Mouse (Mus musculus): ENCODE data around the gene Rrp15. TPM values are rescaled to one million over a fixed set of nuclear protein-coding genes. Genes with fewer than 3 reads are reported as not detected.

Gene Rrp15
- polyA plus RNA-seq, 1 experiment from 2014 or later: 33.1 TPM

DNA sequence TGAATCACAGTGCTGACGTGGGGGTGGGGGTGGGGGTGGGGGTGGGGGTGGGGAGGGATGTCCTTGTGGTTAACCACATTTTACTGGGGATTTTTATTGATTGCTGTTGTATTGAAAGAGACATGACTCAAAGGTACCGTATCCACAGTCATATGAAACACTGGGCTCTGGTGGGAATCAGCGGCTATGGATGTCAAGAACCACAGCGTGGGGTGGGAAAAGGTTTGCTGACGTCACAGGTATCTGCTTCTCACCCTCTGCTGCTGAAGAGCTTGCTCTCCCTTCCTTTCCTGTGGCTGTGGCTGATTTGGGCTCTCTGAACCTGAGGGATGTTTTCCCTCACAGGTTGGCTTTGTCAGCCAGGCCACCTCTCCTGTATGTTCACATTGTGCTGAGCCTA lies 73.0 kb downstream of the Rrp15 start:
- no peak for DNase-seq (ENCODE audit: low spot score)
- WGBS: 71% methylated on average over 5 of the region's 5 CpGs

DNA sequence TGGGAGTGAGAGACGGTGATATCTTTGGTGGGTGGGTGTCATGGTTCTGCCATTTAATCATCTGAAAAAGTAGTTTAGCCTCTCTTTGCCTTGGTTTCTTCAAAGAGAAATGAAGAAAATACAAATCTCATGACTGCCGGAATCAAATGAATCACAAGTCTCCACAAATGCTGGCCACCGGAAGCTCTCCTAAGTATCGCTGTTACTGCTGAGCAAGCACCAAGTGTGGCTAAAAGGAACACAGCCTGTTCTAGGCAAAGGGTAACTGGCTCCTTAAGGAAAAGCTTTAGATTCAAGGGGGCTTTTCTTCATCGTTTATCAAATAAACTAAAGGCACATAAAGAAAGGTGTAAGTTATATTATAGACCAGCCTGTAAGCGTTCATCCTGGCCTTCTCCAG lies 73.9 kb downstream of the Rrp15 start:
- Histone ChIP-seq H3K27me3 (ENCODE audit: control insufficient read depth, insufficient read depth, low read length) (no peaks in the 10 kb centered on the region), H3K4me3 (ENCODE audit: low read depth, low read length) (no peak overlapping the region), H3K9me3 (ENCODE audit: control insufficient read depth, low read length) (no peaks in the 10 kb centered on the region), H3K4me1 (replicated peaks; ENCODE audit: control insufficient read depth, insufficient read depth) (peaks cover 3% of the 10 kb centered on the region; the same call in 1 of the 2 replicates), H3K36me3 (ENCODE audit: control insufficient read depth, insufficient read depth, low read length) (no peaks in the 10 kb centered on the region), H3K9ac (ENCODE audit: low read length) (no peak overlapping the region), H3K27ac (replicated peaks) (no peak overlapping the region), H3K4me2 (replicated peaks; ENCODE audit: low read depth) (no peak overlapping the region)
- no peak for TF ChIP-seq EP300 (optimal IDR thresholded peaks at IDR 0.05)
- no peak for TF ChIP-seq CTCF (IDR thresholded peaks at IDR 0.05; ENCODE audit: low read depth)
- ATAC-seq (ENCODE audit: low FRiP score, low TSS enrichment) (no peak), DNase-seq (ENCODE audit: low spot score) (no peak)
- 79% methylated on average over 6 of the region's 6 CpGs for WGBS

More for the DNA sequence above, 73.0 kb downstream of the Rrp15 start:
- H3K4me2 ChIP-seq (replicated peaks; ENCODE audit: low read depth): no peak overlapping the region
- TF ChIP-seq CTCF (IDR thresholded peaks at IDR 0.05; ENCODE audit: low read depth) (no peak), EP300 (optimal IDR thresholded peaks at IDR 0.05) (no peak)
- no peaks in the 10 kb centered on the region for H3K36me3 ChIP-seq (ENCODE audit: control insufficient read depth, insufficient read depth, low read length)
- no peak overlapping the region for H3K4me3 ChIP-seq (ENCODE audit: low read depth, low read length)
- H3K4me1 ChIP-seq (replicated peaks; ENCODE audit: control insufficient read depth, insufficient read depth): peaks cover 3% of the 10 kb centered on the region; the same call in 1 of the 2 replicates
- no peak overlapping the region for H3K9ac ChIP-seq (ENCODE audit: low read length)
- no peaks in the 10 kb centered on the region for H3K27me3 ChIP-seq (ENCODE audit: control insufficient read depth, insufficient read depth, low read length)
- no peaks in the 10 kb centered on the region for H3K9me3 ChIP-seq (ENCODE audit: control insufficient read depth, low read length)
- no peak overlapping the region for H3K27ac ChIP-seq (replicated peaks)
- ATAC-seq (ENCODE audit: low FRiP score, low TSS enrichment): no peak

DNA sequence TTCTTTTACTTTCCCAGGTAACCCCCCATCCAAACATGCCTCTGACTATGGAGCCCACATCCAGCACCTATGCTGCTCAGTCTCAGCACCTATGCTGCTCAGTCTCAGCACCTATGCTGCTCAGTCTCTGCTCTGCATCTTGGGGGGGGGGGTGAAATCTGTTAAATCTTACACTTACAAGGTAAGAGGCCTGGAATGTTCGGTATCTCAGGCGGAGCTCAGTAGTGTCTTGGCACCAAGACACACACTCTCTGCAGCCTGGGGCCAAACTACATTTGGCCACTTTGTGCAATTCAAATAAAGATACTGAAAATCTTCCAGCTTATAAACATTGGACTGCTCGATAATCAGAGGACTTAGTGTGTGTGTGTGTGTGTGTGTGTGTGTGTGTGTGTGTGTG lies 74.5 kb downstream of the Rrp15 start:
- H3K9ac ChIP-seq (ENCODE audit: low read length): no peak overlapping the region
- WGBS: 35% methylated on average over 3 of the region's 3 CpGs
- H3K9me3 ChIP-seq (ENCODE audit: control insufficient read depth, low read length): no peaks in the 10 kb centered on the region
- TF ChIP-seq CTCF (IDR thresholded peaks at IDR 0.05; ENCODE audit: low read depth) (no peak), EP300 (optimal IDR thresholded peaks at IDR 0.05) (no peak)
- H3K36me3 ChIP-seq (ENCODE audit: control insufficient read depth, insufficient read depth, low read length): no peaks in the 10 kb centered on the region
- H3K4me2 ChIP-seq (replicated peaks; ENCODE audit: low read depth): no peak overlapping the region
- no peak overlapping the region for H3K27ac ChIP-seq (replicated peaks)
- peaks cover 3% of the 10 kb centered on the region; the same call in 1 of the 2 replicates for H3K4me1 ChIP-seq (replicated peaks; ENCODE audit: control insufficient read depth, insufficient read depth)
- H3K27me3 ChIP-seq (ENCODE audit: control insufficient read depth, insufficient read depth, low read length): no peaks in the 10 kb centered on the region
- DNase-seq (ENCODE audit: low spot score): no peak
- H3K4me3 ChIP-seq (ENCODE audit: low read depth, low read length): no peak overlapping the region
- ATAC-seq (ENCODE audit: low FRiP score, low TSS enrichment): no peak

DNA sequence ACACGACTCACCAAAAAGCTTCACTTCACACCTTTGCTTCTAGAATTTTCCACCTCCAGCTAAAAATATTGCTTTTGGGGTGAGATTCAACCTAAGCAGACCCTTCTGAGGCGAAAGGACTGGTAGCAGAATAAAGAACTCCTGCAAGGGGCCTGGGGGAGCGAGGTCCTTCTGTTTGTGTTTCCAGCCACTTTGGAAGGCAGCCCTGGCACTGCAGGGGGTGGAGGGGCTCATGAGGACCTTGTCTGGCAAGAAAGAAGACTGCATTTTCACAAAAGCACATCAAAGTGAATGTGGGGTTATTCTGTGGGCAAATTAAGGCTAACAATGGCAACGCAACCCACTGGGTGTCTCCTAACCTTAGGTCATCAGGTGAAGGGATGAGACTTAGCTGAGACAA lies 76.0 kb downstream of the Rrp15 start:
- Histone ChIP-seq H3K4me1 (replicated peaks; ENCODE audit: control insufficient read depth, insufficient read depth) (peaks cover 3% of the 10 kb centered on the region; the same call in 1 of the 2 replicates), H3K27ac (replicated peaks) (no peak overlapping the region), H3K9ac (ENCODE audit: low read length) (no peak overlapping the region), H3K4me2 (replicated peaks; ENCODE audit: low read depth) (no peak overlapping the region), H3K27me3 (ENCODE audit: control insufficient read depth, insufficient read depth, low read length) (no peaks in the 10 kb centered on the region), H3K9me3 (ENCODE audit: control insufficient read depth, low read length) (no peaks in the 10 kb centered on the region), H3K36me3 (ENCODE audit: control insufficient read depth, insufficient read depth, low read length) (no peaks in the 10 kb centered on the region), H3K4me3 (ENCODE audit: low read depth, low read length) (no peak overlapping the region)
- TF ChIP-seq CTCF (IDR thresholded peaks at IDR 0.05; ENCODE audit: low read depth): no peak
- no peak for TF ChIP-seq EP300 (optimal IDR thresholded peaks at IDR 0.05)
- WGBS: 83% methylated on average over 4 of the region's 4 CpGs
- ATAC-seq (ENCODE audit: low FRiP score, low TSS enrichment) (no peak), DNase-seq (ENCODE audit: low spot score) (no peak)

Other genes starting within 250 kb of the Rrp15 start
- 10.3 and 11.0 TPM in 2 replicates for gene Tgfb2, start 43.4 kb downstream of the Rrp15 start, polyA plus RNA-seq (2015; fragmentation: Nextera tagmentation; extraction: Ambion mirVana)
- not detected in 2 replicates for gene D1Pas1, start 218.1 kb upstream of the Rrp15 start, polyA plus RNA-seq (2015; fragmentation: Nextera tagmentation; extraction: Ambion mirVana)